Mouse (Mus musculus) E14TG2a.4 (cell line): Measurements from ENCODE around the gene Lrwd1.

Experiments
- CTCF ChIP-seq: conservative IDR thresholded peaks from 2 replicates; pipeline ENCODE4 v1.5.1; 2014; ENCODE audit warnings: low read length
- NANOG ChIP-seq: IDR thresholded peaks from 2 replicates; pipeline ENCODE4 v1.6.1; 2014; ENCODE audit warnings: borderline replicate concordance, low read length, mixed read lengths

- TF ChIP-seq CTCF: no peak; the same call in 1 of the 2 replicates
- TF ChIP-seq NANOG: no peak
Measured at GRCm38 (mm10) chr5:136088821-136089575, 46.9 kb downstream of the Lrwd1 start.
